Mouse (Mus musculus) G1E (cell line): Measurements from ENCODE around the gene Rcan1.

Source experiments
- CTCF ChIP-seq: IDR thresholded peaks from 2 replicates; pipeline ENCODE4 v1.5.1; 2012; ENCODE audit warnings: low read depth, low read length, inconsistent platforms, mixed read lengths
- GATA1 ChIP-seq: IDR thresholded peaks from 2 replicates; pipeline ENCODE4 v1.6.1; 2012; ENCODE audit warnings: borderline replicate concordance, low read length, inconsistent platforms, mixed read lengths
- GATA2 ChIP-seq: IDR thresholded peaks from 2 replicates; pipeline ENCODE4 v1.6.1; 2012; ENCODE audit warnings: low read depth, low read length, inconsistent platforms, borderline replicate concordance
- POLR2AphosphoS5 ChIP-seq: IDR thresholded peaks from 2 replicates; pipeline ENCODE4 v1.6.1; 2012; ENCODE audit warnings: low read depth, low read length, inconsistent platforms; ENCODE audit not compliant: insufficient replicate concordance
- TAL1 ChIP-seq: conservative IDR thresholded peaks from 2 replicates; pipeline ENCODE4 v1.6.1; 2012; ENCODE audit warnings: low read depth, low read length, inconsistent platforms, mixed read lengths

DNA sequence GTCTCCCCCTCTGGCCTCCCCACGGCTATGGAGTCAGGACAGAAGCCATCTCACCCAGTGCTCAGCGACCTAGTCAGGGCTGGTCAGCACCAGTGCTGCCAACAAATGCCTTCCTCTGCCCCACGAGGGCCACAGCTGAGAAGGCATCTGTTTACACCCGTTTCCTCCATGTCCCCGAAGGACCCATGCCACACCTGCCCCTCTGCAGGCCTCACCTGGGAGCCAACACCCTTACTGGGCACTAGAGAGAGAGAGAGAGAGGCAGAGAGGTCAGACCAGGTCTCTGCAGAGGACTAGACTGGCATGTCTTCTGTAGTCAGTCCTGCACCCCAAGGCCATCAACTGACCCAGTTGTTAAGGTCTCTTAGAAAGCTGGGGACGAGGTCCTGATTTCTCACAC is 89.6 kb downstream of the Rcan1 start:
- no peak for TF ChIP-seq CTCF
- TF ChIP-seq GATA2: no peak
- no peak for TF ChIP-seq TAL1
- TF ChIP-seq POLR2AphosphoS5: no peak
- TF ChIP-seq GATA1: no peak
